Comparison of ENCODE assay signal across 10 mouse cellular contexts in the genomic region with DNA sequence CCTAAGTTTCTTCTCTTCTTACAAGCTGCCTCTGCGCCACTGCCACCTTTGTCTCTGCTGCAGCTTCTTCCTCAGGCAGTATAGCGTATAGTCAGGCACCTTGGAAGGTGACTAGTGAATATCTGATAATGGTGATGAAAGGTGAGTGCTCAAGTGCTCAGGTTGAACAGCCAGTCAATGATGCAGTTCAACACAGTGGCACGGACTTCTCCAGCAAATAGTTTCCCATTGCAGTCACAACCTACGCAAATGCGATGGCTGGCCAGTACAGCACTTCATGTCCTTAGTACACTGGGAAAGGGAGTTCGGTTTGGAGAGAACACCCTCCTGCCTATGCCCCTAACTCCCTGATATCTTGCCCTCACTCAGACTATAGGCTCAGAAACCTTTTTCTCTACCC. TPM values are rescaled to one million over a fixed set of nuclear protein-coding genes. Genes with fewer than 3 reads are reported as not detected.
DNase-seq lines count a peak whose midpoint lies in the region; ATAC-seq and TF ChIP-seq lines count a peak whose summit lies in the region.
"Had no signal": no experiment of that assay in that cellular context is flagged by ENCODE, and none has a peak within 500 bp of the region (broad histone marks: within the 10 kb centered on the region; RNA-seq: fewer than 3 reads in every experiment).

No protein-coding gene starts in this region.

- H3K4me3 ChIP-seq in heart, adult 2 months, result peak overlapping the region; percentile 67; the same call in 1 of the 2 replicates
- H3K4me3 ChIP-seq in embryonic facial prominence, embryonic 13.5 days, result peak overlapping the region; percentile 54; the same call in 1 of the 2 replicates
- H3K4me3 ChIP-seq in hindbrain, embryonic 15.5 days, result peak overlapping the region; percentile 53; the same call in 1 of the 2 replicates
- H3K4me3 ChIP-seq in midbrain, embryonic 13.5 days (replicated peaks), result 0 out of 2 replicates have a peak overlapping the region, but pooled peaks have one; percentile 55

- no peaks in the 10 kb centered on the region for H3K27me3 ChIP-seq in heart, adult 2 months (ENCODE audit: control insufficient read depth, insufficient read depth, low read length)
- peaks cover 35% of the 10 kb centered on the region for H3K27me3 ChIP-seq in embryonic facial prominence, embryonic 13.5 days
- H3K27me3 ChIP-seq in hindbrain, embryonic 15.5 days, result peaks cover 10% of the 10 kb centered on the region; the same call in 1 of the 2 replicates
- H3K27me3 ChIP-seq in midbrain, embryonic 13.5 days, result peaks cover 39% of the 10 kb centered on the region

- peak overlapping the region; percentile 62 for H3K4me2 ChIP-seq in embryonic facial prominence, embryonic 13.5 days
- H3K4me2 ChIP-seq in hindbrain, embryonic 15.5 days, result peak overlapping the region; percentile 59
- H3K4me2 ChIP-seq in midbrain, embryonic 13.5 days (replicated peaks), result peak overlapping the region; percentile 63

- intact Hi-C loops in heart, adult 2 months (cut with DNase I), result no loop called here
- intact Hi-C loops in heart, postnatal 25 days (cut with DNase I), result no loop called here

- H3K36me3 ChIP-seq in heart, adult 2 months (ENCODE audit: control insufficient read depth, insufficient read depth, low read length), result no peaks in the 10 kb centered on the region
- H3K36me3 ChIP-seq in embryonic facial prominence, embryonic 13.5 days, result no peaks in the 10 kb centered on the region
- H3K36me3 ChIP-seq in hindbrain, embryonic 15.5 days, result no peaks in the 10 kb centered on the region
- no peaks in the 10 kb centered on the region for H3K36me3 ChIP-seq in midbrain, embryonic 13.5 days

- TF ChIP-seq CTCF in heart, adult 2 months (IDR thresholded peaks at IDR 0.05), result no peak

- 42% methylated on average over 6 of the region's 6 CpGs for WGBS in heart, adult 2 months
- 52% methylated on average over 6 of the region's 6 CpGs for WGBS in embryonic facial prominence, embryonic 13.5 days
- WGBS in hindbrain, embryonic 15.5 days, result 51% methylated on average over 6 of the region's 6 CpGs
- 53% methylated on average over 6 of the region's 6 CpGs for WGBS in midbrain, embryonic 13.5 days

- no peak for TF ChIP-seq EP300 in heart, adult 2 months (IDR thresholded peaks at IDR 0.05; ENCODE audit: insufficient read depth, low read depth, low read length)

- peaks cover 5% of the 10 kb centered on the region for H3K4me1 ChIP-seq in heart, adult 2 months (ENCODE audit: control insufficient read depth, insufficient read depth, low read length)
- no peaks in the 10 kb centered on the region for H3K4me1 ChIP-seq in embryonic facial prominence, embryonic 13.5 days
- peaks cover 7% of the 10 kb centered on the region; the same call in 1 of the 2 replicates for H3K4me1 ChIP-seq in hindbrain, embryonic 15.5 days (replicated peaks)
- no peaks in the 10 kb centered on the region; the same call in 1 of the 2 replicates for H3K4me1 ChIP-seq in midbrain, embryonic 13.5 days (replicated peaks)

- no peaks in the 10 kb centered on the region for H3K79me2 ChIP-seq in heart, adult 2 months (replicated peaks; ENCODE audit: control insufficient read depth, insufficient read depth, low read length)

- TF ChIP-seq POLR2A in heart, adult 2 months (IDR thresholded peaks at IDR 0.05; ENCODE audit: insufficient read depth, low read depth, low read length), result no peak

- H3K9ac ChIP-seq in heart, adult 2 months (ENCODE audit: low read depth, low read length), result peak overlapping the region; percentile 52
- H3K9ac ChIP-seq in embryonic facial prominence, embryonic 13.5 days, result peak overlapping the region; percentile 72; the same call in 1 of the 2 replicates
- H3K9ac ChIP-seq in hindbrain, embryonic 15.5 days, result no peak overlapping the region
- H3K9ac ChIP-seq in midbrain, embryonic 13.5 days (replicated peaks), result no peak overlapping the region

- H3K9me3 ChIP-seq in embryonic facial prominence, embryonic 13.5 days, result no peaks in the 10 kb centered on the region
- no peaks in the 10 kb centered on the region for H3K9me3 ChIP-seq in hindbrain, embryonic 15.5 days
- H3K9me3 ChIP-seq in midbrain, embryonic 13.5 days, result no peaks in the 10 kb centered on the region

- peak overlapping the region; percentile 75 for H3K27ac ChIP-seq in heart, adult 2 months
- no peak overlapping the region for H3K27ac ChIP-seq in embryonic facial prominence, embryonic 13.5 days
- no peak overlapping the region for H3K27ac ChIP-seq in hindbrain, embryonic 15.5 days (replicated peaks)
- H3K27ac ChIP-seq in midbrain, embryonic 13.5 days, result no peak overlapping the region

- no peak for ATAC-seq in embryonic facial prominence, embryonic 13.5 days (ENCODE audit: insufficient number of reproducible peaks, insufficient read depth, low FRiP score, low TSS enrichment, low read depth)
- ATAC-seq in hindbrain, embryonic 15.5 days (ENCODE audit: low FRiP score, low read depth), result no peak
- ATAC-seq in midbrain, embryonic 13.5 days, result no peak

- DNase-seq in heart, adult 2 months, result peak in 1 of 2 experiments; percentile 10
- DNase-seq in heart, postnatal 25 days (ENCODE audit: low spot score), result no peak
- DNase-seq in left cerebral cortex, adult 18-20 months (ENCODE audit: low spot score in 2 of 2), result no peak
- DNase-seq in cerebellum, postnatal 36 days, result no peak
- no peak for DNase-seq in layer of hippocampus, postnatal 10 days (ENCODE audit: low spot score in 2 of 2)

RNA-seq across cellular contexts. Expression of gene Phka1, which starts 1.1 kb away (rescaled TPM):
- total RNA-seq in heart, adult 2 months (2021), result 10 to 100 TPM; 36.1 to 39.2 TPM
- polyA plus RNA-seq in heart, adult 2 months (2012; rRNA removed), result 11.5 and 22.6 TPM in 2 replicates
- total RNA-seq in heart, postnatal 25 days (2021), result 10 to 100 TPM; 28.6 to 41.6 TPM
- polyA plus RNA-seq in embryonic facial prominence, embryonic 13.5 days (2015; fragmentation: Nextera tagmentation; extraction: Ambion mirVana), result 9.6 and 10.5 TPM in 2 replicates
- 8.2 and 9.7 TPM in 2 replicates for polyA plus RNA-seq in hindbrain, embryonic 15.5 days (2015; fragmentation: Nextera tagmentation; extraction: Ambion mirVana)
- polyA plus RNA-seq in midbrain, embryonic 13.5 days (2015; fragmentation: Nextera tagmentation; extraction: Ambion mirVana), result 5.2 and 5.6 TPM in 2 replicates
- total RNA-seq in left cerebral cortex, adult 18-20 months (2021), result 10 to 100 TPM; 17.3 to 17.8 TPM
- total RNA-seq in layer of hippocampus, postnatal 10 days (2021), result 10 to 100 TPM; 21.0 to 21.8 TPM

RNA-seq across cellular contexts. Expression of gene Gm3880, which starts 41.6 kb away (rescaled TPM):
- not detected for total RNA-seq in heart, adult 2 months (2021)
- polyA plus RNA-seq in heart, adult 2 months (2012; rRNA removed), result not detected in 2 replicates
- total RNA-seq in heart, postnatal 25 days (2021), result not detected
- polyA plus RNA-seq in embryonic facial prominence, embryonic 13.5 days (2015; fragmentation: Nextera tagmentation; extraction: Ambion mirVana), result not detected in 2 replicates
- polyA plus RNA-seq in hindbrain, embryonic 15.5 days (2015; fragmentation: Nextera tagmentation; extraction: Ambion mirVana), result not detected in 2 replicates
- polyA plus RNA-seq in midbrain, embryonic 13.5 days (2015; fragmentation: Nextera tagmentation; extraction: Ambion mirVana), result not detected in 2 replicates
- total RNA-seq in left cerebral cortex, adult 18-20 months (2021), result not detected
- not detected for total RNA-seq in layer of hippocampus, postnatal 10 days (2021)
- total RNA-seq: adrenal gland, postnatal 14 days; liver, adult 2 months had no signal
- polyA plus RNA-seq: liver, adult 2 months had no signal

Comparison
In these comparisons a context has a peak if more than half of its experiments do, and no peak if none do; other contexts are left out.
1. H3K9ac ChIP-seq: peak in heart, adult 2 months (single experiment) and embryonic facial prominence, embryonic 13.5 days (single experiment); none in hindbrain, embryonic 15.5 days (single experiment) and midbrain, embryonic 13.5 days (single experiment).
2. Peak in every context shown above with its lines, with median percentiles within 50 percentile points of each other: H3K4me3 ChIP-seq and H3K4me2 ChIP-seq.